Mouse (Mus musculus) megakaryocyte, embryonic 14.5 days (primary cell): ENCODE results near the gene Zfp691.

Experiments used
- FLI1 ChIP-seq: IDR thresholded peaks from 2 replicates; pipeline ENCODE4 v1.6.1; 2012; ENCODE audit warnings: low read length, inconsistent platforms, mixed read lengths
- GATA1 ChIP-seq: IDR thresholded peaks from 3 replicates; pipeline ENCODE4 v1.6.1; 2012; ENCODE audit warnings: mixed read lengths, low read length, inconsistent platforms, borderline replicate concordance

DNA sequence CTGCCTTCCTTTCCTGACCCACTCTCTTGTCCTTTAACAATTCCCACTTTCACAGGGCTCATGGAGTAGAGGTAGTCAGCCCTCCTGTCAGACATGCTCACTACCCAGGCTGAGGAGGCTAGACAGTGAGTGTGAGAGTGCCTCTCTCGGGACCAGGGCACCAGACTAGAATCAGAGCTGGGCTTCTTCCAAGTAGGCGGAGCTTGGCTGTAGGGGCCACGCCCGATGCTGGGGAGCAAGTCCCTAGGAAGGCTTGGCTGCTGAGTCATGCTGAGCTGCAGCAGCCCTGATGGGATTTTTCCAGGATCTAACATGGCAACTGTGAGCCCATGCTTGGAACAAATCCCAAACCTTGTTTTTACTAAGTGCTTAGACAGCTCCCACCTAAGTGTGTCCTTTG lies 52.7 kb downstream of the Zfp691 start:
- TF ChIP-seq GATA1 (no peak), FLI1 (no peak)
